Mouse (Mus musculus) liver, embryonic 16.5 days (tissue): ENCODE measurements at regions not wholly inside any gene's neighbourhood (a gene's known extent, or its start where the extent isn't known, plus 50 kb on each side); places are given as distances from the start of the nearest gene placed in this dataset.

Experiments
- ATAC-seq: fragments of 200-750 bp; cut with Nextera tagmentation; 2 replicates; pipeline ENCODE4 v1.8.0; 2017; ENCODE audit warnings: low read depth, mild to moderate bottlenecking, moderate number of reproducible peaks, moderate library complexity
- H3K27ac ChIP-seq: fragments of 300-500 bp; sonication (generic); 2 replicates; pipeline ENCODE4 v1.5.1; 2014; ENCODE audit warnings: mild to moderate bottlenecking, low read length
- H3K27me3 ChIP-seq: fragments of 300-500 bp; sonication (generic); 2 replicates; pipeline ENCODE4 v1.6.1; 2014; ENCODE audit warnings: low read depth, low read length, mixed read lengths; ENCODE audit not compliant: control insufficient read depth, insufficient read depth
- H3K36me3 ChIP-seq: fragments of 300-500 bp; sonication (generic); 2 replicates; pipeline ENCODE4 v1.6.1; 2014; ENCODE audit warnings: mild to moderate bottlenecking; ENCODE audit not compliant: control insufficient read depth, insufficient read depth
- H3K4me1 ChIP-seq: fragments of 300-500 bp; sonication (generic); 2 replicates; pipeline ENCODE4 v1.6.1; 2014; ENCODE audit warnings: low read depth, low read length, mixed read lengths; ENCODE audit not compliant: control insufficient read depth
- H3K4me2 ChIP-seq: fragments of 300-500 bp; sonication (generic); 2 replicates; pipeline ENCODE4 v1.6.1; 2014; ENCODE audit warnings: low read depth, low read length, mixed read lengths
- H3K4me3 ChIP-seq: fragments of 300-500 bp; sonication (generic); 2 replicates; pipeline ENCODE4 v1.5.1; 2014; ENCODE audit warnings: low read depth, mild to moderate bottlenecking, low read length
- H3K9ac ChIP-seq: fragments of 300-500 bp; sonication (generic); 2 replicates; pipeline ENCODE4 v1.6.1; 2014; ENCODE audit warnings: low read depth, low read length
- H3K9me3 ChIP-seq: fragments of 300-500 bp; sonication (generic); replicated peaks from 2 replicates; pipeline ENCODE4 v1.6.1; 2016; ENCODE audit warnings: low read length; ENCODE audit not compliant: control insufficient read depth
- WGBS: fragments of 180-500 bp; shearing (Covaris S2); extraction: QIAGEN DNeasy Blood & Tissue Kit; methylation state at CpG from one replicate; pipeline ENCODE4 v1.1.7; 2014; ENCODE audit not compliant: insufficient replicate concordance; 5-methylcytosine and 5-hydroxymethylcytosine counted together

DNA sequence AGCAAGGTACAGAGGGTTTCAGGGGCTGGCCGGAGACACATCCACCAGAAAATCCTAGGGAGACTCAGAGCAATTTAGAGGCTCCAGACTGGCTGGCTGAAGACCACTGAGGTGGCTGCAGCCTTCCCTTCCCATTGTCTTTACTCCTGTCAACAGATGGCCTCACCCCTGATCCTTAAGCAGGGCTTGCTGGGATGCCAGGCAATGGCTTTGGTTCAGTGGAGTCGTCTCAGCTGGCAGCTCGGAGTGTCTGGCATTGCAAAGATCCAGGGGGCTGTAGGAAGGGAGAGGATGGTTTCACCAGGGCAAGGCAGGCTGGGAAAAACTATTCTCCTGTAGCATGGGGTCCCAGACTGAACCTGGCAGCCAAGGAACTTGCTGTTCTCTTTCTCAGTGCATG lies 395.8 kb downstream of the Tshz3 start:
- ATAC-seq, result no peak
- no peak overlapping the region for H3K9ac ChIP-seq
- H3K27me3 ChIP-seq, result no peaks in the 10 kb centered on the region
- no peaks in the 10 kb centered on the region; the same call in 1 of the 2 replicates for H3K4me1 ChIP-seq
- no peak overlapping the region for H3K4me2 ChIP-seq
- H3K9me3 ChIP-seq, result no peaks in the 10 kb centered on the region
- no peaks in the 10 kb centered on the region for H3K36me3 ChIP-seq
- no peak overlapping the region for H3K4me3 ChIP-seq
- WGBS, result 57% methylated on average over 3 of the region's 3 CpGs
- no peak overlapping the region for H3K27ac ChIP-seq

GRCm38 (mm10) chr7:37095839-37096238 lies 397.9 kb downstream of the Tshz3 start:
- Histone ChIP-seq H3K27ac (no peak overlapping the region), H3K9me3 (no peaks in the 10 kb centered on the region), H3K4me1 (no peaks in the 10 kb centered on the region; the same call in 1 of the 2 replicates), H3K4me2 (no peak overlapping the region), H3K4me3 (no peak overlapping the region), H3K27me3 (no peaks in the 10 kb centered on the region), H3K9ac (no peak overlapping the region), H3K36me3 (no peaks in the 10 kb centered on the region)
- WGBS, result 70% methylated on average over 11 of the region's 11 CpGs
- no peak for ATAC-seq

DNA sequence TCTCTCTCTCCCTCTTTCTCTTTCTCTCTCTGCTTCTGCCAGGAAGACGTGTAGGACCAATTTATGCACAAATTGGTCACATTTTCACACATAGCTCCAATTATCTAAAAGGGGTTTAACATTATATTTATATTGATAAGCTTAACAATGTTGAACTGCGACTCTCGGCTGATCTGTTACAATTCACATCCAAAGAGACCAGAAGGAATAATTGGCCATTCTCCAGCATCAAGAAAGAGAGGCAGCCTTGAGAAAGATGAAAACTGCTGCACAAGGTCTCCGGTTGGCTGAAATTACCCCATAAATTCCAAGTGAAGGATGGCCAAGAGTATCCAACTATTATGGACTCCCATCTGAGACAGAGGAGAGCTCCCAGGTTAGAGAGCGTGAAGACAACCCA lies 398.4 kb downstream of the Tshz3 start:
- H3K9ac ChIP-seq, result no peak overlapping the region
- no peaks in the 10 kb centered on the region for H3K27me3 ChIP-seq
- 74% methylated on average over 5 of the region's 5 CpGs for WGBS
- no peak overlapping the region for H3K27ac ChIP-seq
- no peaks in the 10 kb centered on the region; the same call in 1 of the 2 replicates for H3K4me1 ChIP-seq
- H3K4me2 ChIP-seq, result no peak overlapping the region
- no peak overlapping the region for H3K4me3 ChIP-seq
- H3K9me3 ChIP-seq, result no peaks in the 10 kb centered on the region
- no peak for ATAC-seq
- H3K36me3 ChIP-seq, result no peaks in the 10 kb centered on the region

- H3K9ac ChIP-seq, result no peak overlapping the region
- 14% methylated on average over 5 of the region's 5 CpGs for WGBS
- H3K4me2 ChIP-seq, result no peak overlapping the region
- H3K36me3 ChIP-seq, result no peaks in the 10 kb centered on the region
- H3K9me3 ChIP-seq, result no peaks in the 10 kb centered on the region
- H3K27ac ChIP-seq, result no peak overlapping the region
- no peak overlapping the region for H3K4me3 ChIP-seq
- H3K4me1 ChIP-seq, result no peaks in the 10 kb centered on the region
- no peaks in the 10 kb centered on the region for H3K27me3 ChIP-seq
- peak; percentile 48; the same call in 1 of the 2 replicates for ATAC-seq
These were observed 401.0 kb downstream of the Tshz3 start for GRCm38 (mm10) chr7:37098950-37099349.

- no peak overlapping the region for H3K9ac ChIP-seq
- H3K4me2 ChIP-seq, result no peak overlapping the region
- ATAC-seq, result no peak
- H3K9me3 ChIP-seq, result no peaks in the 10 kb centered on the region
- H3K36me3 ChIP-seq, result no peaks in the 10 kb centered on the region
- WGBS, result 86% methylated on average over 9 of the region's 9 CpGs
- H3K27me3 ChIP-seq, result no peaks in the 10 kb centered on the region
- no peak overlapping the region for H3K4me3 ChIP-seq
- H3K27ac ChIP-seq, result no peak overlapping the region
- H3K4me1 ChIP-seq, result no peaks in the 10 kb centered on the region
These were observed 406.8 kb downstream of the Tshz3 start for GRCm38 (mm10) chr7:37104671-37105070.

- no peak for ATAC-seq
- Histone ChIP-seq H3K36me3 (no peaks in the 10 kb centered on the region), H3K4me1 (no peaks in the 10 kb centered on the region), H3K4me2 (no peak overlapping the region), H3K9me3 (no peaks in the 10 kb centered on the region), H3K27ac (no peak overlapping the region), H3K9ac (no peak overlapping the region), H3K4me3 (no peak overlapping the region), H3K27me3 (no peaks in the 10 kb centered on the region)
- WGBS, result 67% methylated on average over 6 of the region's 6 CpGs
These were observed 413.2 kb downstream of the Tshz3 start for GRCm38 (mm10) chr7:37111071-37111470.

DNA sequence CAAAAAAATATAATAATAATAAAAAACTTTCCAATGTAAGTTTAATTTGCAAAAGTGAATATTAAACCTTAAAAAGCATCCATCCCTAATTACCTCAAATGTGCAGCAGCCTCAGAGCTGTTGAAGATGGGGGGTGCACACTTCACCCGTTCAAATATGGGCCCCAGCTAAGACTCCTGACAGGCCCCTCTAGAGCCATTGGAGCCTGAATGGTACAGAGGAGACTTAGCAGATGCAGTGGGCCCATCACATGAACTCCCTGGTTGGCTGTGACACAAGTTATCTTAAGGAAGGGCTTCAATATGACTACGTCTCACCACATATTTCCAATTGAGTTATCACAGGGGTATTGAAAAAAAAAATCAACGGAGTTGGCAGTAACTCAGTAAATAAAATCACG lies 422.9 kb downstream of the Tshz3 start:
- H3K27me3 ChIP-seq, result no peaks in the 10 kb centered on the region
- ATAC-seq, result no peak
- no peak overlapping the region for H3K27ac ChIP-seq
- H3K9ac ChIP-seq, result no peak overlapping the region
- no peaks in the 10 kb centered on the region for H3K36me3 ChIP-seq
- 62% methylated on average over 4 of the region's 4 CpGs for WGBS
- no peaks in the 10 kb centered on the region for H3K4me1 ChIP-seq
- H3K9me3 ChIP-seq, result no peaks in the 10 kb centered on the region
- no peak overlapping the region for H3K4me3 ChIP-seq
- H3K4me2 ChIP-seq, result no peak overlapping the region

GRCm38 (mm10) chr7:37140191-37140590 lies 442.3 kb downstream of the Tshz3 start:
- H3K4me2 ChIP-seq, result no peak overlapping the region
- no peak overlapping the region for H3K27ac ChIP-seq
- H3K9me3 ChIP-seq, result no peaks in the 10 kb centered on the region
- H3K9ac ChIP-seq, result no peak overlapping the region
- no peaks in the 10 kb centered on the region for H3K4me1 ChIP-seq
- H3K36me3 ChIP-seq, result no peaks in the 10 kb centered on the region
- ATAC-seq, result no peak
- no peaks in the 10 kb centered on the region for H3K27me3 ChIP-seq
- H3K4me3 ChIP-seq, result no peak overlapping the region
- 68% methylated on average over 12 of the region's 12 CpGs for WGBS

DNA sequence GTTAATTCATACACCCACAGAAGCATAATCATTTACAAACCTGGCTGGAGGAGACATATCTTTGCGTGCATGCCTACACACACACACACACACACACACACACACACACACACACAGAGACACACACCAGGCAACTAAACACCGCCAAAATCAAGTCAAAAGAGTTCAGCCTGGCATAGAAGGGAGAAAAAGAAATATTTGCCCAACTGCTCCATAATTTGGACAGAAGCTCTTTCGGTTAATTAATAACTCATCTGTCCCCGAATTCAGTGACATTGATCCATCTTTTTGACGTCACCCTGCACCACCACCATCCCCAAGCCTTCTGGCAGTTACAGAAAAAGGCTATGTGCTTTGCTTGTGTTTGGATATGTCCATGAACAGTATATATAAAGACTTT lies 444.9 kb downstream of the Tshz3 start:
- H3K4me3 ChIP-seq, result no peak overlapping the region
- no peak overlapping the region for H3K4me2 ChIP-seq
- H3K27me3 ChIP-seq, result no peaks in the 10 kb centered on the region
- H3K9ac ChIP-seq, result no peak overlapping the region
- no peaks in the 10 kb centered on the region for H3K4me1 ChIP-seq
- WGBS, result 57% methylated on average over 5 of the region's 5 CpGs
- no peak overlapping the region for H3K27ac ChIP-seq
- no peaks in the 10 kb centered on the region for H3K9me3 ChIP-seq
- no peaks in the 10 kb centered on the region for H3K36me3 ChIP-seq
- no peak for ATAC-seq

DNA sequence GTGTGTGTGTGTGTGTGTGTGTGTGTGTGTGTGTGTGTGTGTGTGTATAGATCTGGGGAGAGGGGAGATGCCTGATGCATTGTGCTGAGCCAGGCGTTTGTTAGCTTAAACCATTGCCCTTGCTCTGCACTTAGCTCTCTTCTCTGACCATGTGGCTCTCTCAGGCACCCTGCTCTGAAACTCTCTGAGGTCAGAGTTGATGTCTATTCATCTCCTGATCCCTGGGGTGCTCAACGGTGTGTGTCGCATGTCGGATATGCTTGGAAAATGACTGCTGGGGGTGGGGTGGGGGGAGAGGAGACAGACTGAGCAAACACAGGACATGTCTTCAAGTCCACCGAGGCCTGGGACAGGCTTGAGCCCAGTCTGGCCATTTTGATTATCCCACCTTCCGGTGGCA lies 446.4 kb downstream of the Tshz3 start:
- Histone ChIP-seq H3K4me1 (no peaks in the 10 kb centered on the region), H3K9me3 (no peaks in the 10 kb centered on the region), H3K4me2 (no peak overlapping the region), H3K4me3 (no peak overlapping the region), H3K27ac (no peak overlapping the region), H3K36me3 (no peaks in the 10 kb centered on the region), H3K9ac (no peak overlapping the region), H3K27me3 (no peaks in the 10 kb centered on the region)
- 54% methylated on average over 6 of the region's 6 CpGs for WGBS
- ATAC-seq, result no peak
